Mouse (Mus musculus): ENCODE measurements around the gene Rnf222.
A peak's percentile ranks its signal among the peaks of the same experiment; 100 is the strongest.
"Not testable (repeated sequence)": the region's sequence is repeated elsewhere in the genome, so short reads cannot be mapped to it uniquely, and the experiment has no call there.

Gene Rnf222

DNA sequence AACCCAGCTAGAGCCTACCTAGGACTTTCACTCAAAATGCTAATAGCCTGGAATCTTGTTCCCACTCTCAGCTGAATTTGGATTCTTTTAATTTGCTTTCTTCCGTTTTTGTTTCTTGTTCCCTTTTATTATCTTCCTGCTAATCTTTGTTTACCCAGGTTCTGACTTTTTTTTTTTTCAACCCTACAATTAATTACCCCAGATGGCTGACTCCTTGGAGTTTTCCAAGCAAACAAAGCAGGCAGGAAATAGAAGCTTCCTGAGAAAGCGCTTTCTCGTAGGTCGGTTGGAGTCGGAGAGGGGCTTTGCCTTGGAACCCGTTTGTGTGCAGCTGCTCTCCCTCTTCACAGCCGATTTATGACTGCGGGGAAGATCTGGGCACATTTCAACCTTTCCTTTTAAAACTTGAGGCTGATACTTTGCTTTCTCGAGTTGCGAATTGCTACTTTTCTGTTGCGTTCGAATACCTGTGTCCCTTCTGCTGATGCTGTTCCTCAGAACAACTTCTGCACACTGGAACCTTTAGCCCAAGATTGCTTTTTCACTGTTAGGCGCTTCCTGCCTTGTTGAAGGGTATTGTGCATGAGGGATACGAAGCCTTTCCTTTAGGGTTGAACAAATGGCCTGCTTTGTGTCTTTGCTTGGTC lies 23.3 kb downstream of the Rnf222 start:
- DNase-seq (ENCODE audit: low spot score) = no peak

GRCm38 (mm10) chr11:68914566-68914965 lies 26.2 kb downstream of the Rnf222 start:
- no peak for DNase-seq (ENCODE audit: low spot score)

DNA sequence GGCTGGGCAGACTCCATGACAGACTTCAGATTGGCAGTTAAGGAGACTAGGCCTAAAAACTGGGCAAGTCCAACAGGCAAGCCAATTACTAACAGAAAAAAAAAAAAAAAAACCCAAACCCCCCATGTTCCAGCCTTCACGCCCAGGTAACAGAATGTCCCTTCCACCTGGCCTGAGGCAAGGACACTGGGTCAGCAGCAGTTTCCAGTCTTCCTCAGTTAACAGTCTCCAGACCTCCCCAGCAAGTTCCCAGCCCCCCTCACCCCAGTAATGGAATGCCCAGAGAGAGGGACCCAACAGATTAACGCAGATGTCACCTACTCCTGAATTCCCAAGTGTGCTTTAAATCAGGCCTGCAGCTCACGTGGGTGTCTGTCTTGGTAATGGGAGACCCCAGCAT lies 34.8 kb downstream of the Rnf222 start:
- no peak for DNase-seq (ENCODE audit: low spot score)

DNA sequence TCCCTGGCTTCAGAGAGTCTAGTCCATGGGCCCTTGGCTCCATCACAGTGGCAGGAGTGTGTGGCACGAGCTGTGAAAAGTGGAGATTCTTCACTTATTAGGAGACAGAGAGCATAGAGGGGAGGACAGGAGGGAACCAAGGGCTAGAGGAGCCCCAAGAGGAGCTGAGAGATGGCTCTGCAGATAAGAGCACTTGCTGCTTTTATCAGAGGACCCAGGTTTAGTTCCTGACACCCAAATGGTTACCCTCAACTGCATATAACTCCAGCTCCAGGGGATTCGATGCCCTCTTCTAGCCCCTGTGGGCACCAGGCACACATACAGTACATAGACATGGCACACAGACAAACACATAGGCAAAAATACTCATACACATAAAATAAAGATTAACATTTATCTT lies 36.4 kb downstream of the Rnf222 start:
- no peak for DNase-seq (ENCODE audit: low spot score)

- no peak for DNase-seq (ENCODE audit: low spot score)
These were observed 38.6 kb downstream of the Rnf222 start, which contains the start of gene Odf4 for GRCm38 (mm10) chr11:68926981-68927380. Gene Odf4 (minus strand): TSS chr11:68927081.

DNA sequence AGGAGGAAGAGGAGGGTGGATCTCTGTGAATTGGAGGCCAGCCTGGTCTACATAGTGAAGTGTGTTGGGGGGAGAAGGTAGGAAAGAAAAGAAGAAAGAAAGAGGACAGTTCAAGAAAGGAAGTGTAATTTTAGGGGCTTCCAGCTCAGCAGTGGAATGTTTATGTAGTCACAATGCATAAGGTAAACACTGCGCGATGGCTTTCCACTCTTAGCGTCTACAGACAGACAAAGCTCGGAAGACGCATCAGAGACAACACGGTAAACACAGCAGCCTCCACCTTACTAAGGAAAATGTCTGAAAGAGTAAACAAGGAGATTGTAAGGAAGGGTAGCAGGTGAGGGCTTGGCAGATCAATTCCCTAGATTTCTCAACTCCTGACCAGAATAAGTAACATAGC lies 41.6 kb downstream of the Rnf222 start:
- no peak for DNase-seq (ENCODE audit: low spot score)

DNA sequence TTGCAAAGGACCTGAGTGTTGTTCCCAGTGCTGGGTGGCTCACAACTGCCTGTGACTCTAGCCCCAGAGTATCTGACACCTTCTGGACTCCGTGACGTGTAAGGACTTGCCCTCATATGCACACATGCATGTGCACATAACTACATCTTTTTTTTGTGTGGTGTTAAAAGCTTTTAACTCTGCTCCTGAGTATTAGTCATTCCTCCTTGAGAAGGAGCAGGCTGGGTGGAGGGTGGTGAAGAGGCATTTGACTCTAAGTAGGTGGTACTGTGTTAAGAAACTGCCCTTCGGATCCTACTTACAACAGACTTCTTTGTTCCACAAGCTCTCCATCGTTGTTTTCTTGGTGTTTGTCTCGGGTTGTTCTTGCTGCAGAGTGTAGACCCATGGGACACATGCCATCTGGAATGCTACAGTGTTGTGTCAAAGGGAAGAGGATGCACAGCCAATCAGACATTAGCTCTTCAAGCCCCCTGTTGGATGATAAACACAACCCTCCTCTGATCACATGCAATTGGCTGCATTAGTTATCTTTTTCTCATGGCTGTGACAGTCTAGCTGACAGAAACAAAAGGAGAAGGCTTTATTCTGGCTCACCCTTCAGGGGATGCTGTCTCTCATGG lies 45.6 kb downstream of the Rnf222 start:
- DNase-seq (ENCODE audit: low spot score) = no peak

DNA sequence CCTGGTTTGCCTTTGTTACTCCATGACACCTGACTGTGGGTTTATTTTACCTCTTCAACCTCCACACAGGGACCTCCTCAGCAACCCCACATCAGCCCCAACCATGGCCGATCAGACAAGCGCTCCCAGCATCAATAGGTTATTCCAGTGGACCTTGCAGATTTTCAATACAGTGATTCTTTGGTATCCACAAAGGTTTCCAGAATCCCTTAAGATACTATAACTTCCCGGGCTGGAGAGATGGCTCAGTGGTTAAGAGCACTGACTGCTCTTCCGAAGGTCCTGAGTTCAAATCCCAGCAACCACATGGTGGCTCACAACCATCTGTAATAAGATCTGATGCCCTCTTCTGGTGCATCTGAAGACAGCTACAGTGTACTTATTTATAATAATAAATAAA lies 48.6 kb downstream of the Rnf222 start:
- not testable (repeated sequence) for DNase-seq (ENCODE audit: low spot score)

- DNase-seq (ENCODE audit: low spot score) = peak; percentile 92
These were observed 51.3 kb downstream of the Rnf222 start for GRCm38 (mm10) chr11:68939451-68940304.

- DNase-seq (ENCODE audit: low spot score) = no peak
These were observed 52.2 kb downstream of the Rnf222 start for GRCm38 (mm10) chr11:68940516-68940915.

GRCm38 (mm10) chr11:68942731-68943130 lies 54.4 kb downstream of the Rnf222 start:
- no peak for DNase-seq (ENCODE audit: low spot score)

DNA sequence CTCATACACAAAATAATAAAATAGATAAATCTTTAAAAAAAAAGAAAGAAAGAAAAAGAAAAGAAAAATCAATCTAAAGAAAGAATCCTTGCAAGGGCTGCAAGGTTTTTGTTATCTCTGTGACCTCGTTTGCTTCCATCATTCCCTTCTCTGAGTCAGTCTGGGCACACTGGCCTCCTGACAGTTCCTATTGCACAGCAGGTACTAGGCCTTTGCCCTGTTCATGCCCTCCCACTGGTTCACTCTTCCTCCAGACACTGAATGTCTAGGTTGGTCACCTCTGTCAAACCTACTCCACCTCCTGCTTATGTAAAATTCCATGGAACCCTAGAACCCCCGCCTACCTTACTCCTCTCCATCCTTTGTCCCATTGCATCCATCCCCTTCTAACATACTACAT lies 56.9 kb downstream of the Rnf222 start:
- DNase-seq (ENCODE audit: low spot score) = no peak
